Mouse (Mus musculus) ES-E14 (cell line): ENCODE results near the gene Dppa5a.

ENCODE experiments used
- MAFK ChIP-seq: IDR thresholded peaks from 2 replicates; pipeline ENCODE4 v1.6.1; 2014; ENCODE audit warnings: mild to moderate bottlenecking, low read depth, low read length, inconsistent platforms; ENCODE audit not compliant: insufficient read depth
- ZC3H11A ChIP-seq: IDR thresholded peaks from 2 replicates; pipeline ENCODE4 v1.6.1; 2012; ENCODE audit warnings: low read depth, mild to moderate bottlenecking, inconsistent platforms, low read length, borderline replicate concordance
- ZNF384 ChIP-seq: IDR thresholded peaks from 2 replicates; pipeline ENCODE4 v1.6.1; 2012; ENCODE audit warnings: low read depth, low read length, inconsistent platforms

DNA sequence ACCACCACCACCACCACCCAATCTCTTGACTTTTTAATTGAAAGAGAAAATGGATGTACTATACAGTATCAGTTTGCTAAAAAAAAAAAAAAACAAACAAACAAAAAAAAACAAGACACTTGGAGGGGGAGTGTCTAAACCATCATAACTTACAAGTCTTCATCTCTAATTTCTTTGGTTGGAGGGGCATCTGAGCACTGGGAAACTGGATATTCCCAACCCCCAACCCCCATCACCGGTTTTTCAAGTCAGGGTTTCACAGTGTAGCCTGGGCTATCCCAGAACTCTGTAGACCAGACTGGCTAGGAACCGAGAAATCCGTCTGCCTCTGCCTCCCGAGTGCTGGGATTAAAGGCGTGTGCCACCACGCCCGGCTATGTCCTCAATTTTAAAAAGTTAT lies 1.8 kb upstream of the Dppa5a start:
- TF ChIP-seq MAFK (no peak), ZC3H11A (no peak), ZNF384 (peak; percentile 52)
